Mouse (Mus musculus) frontal cortex, postnatal 10 days (tissue): ENCODE results near the gene Ss18l2.

Experiments used
- DNase-seq, 2 experiments: peaks; one replicate each; pipeline ENCODE4 v3.0.0; 2022; ENCODE audit warnings: low spot score in 2 of 2, mixed read lengths in 1 of 2

Ss18l2 gene

GRCm38 (mm10) chr9:121759091-121760081 lies 49.3 kb downstream of the Ss18l2 start, which contains the start of gene Zfp651:
Zfp651 (plus strand) TSS chr9:121759330.
- DNase-seq: peak in 1 of 2 experiments; percentile 78

- peak in 1 of 2 experiments; percentile 65 for DNase-seq
These were observed 50.4 kb downstream of the Ss18l2 start for GRCm38 (mm10) chr9:121760271-121761090.

- DNase-seq: peak in 1 of 2 experiments; percentile 5
These were observed 51.0 kb downstream of the Ss18l2 start for GRCm38 (mm10) chr9:121761091-121761665.

GRCm38 (mm10) chr9:121761787-121762186 lies 51.7 kb downstream of the Ss18l2 start:
- DNase-seq: no peak

GRCm38 (mm10) chr9:121762248-121762647 lies 52.1 kb downstream of the Ss18l2 start:
- peak in 1 of 2 experiments; percentile 19 for DNase-seq

GRCm38 (mm10) chr9:121762761-121763160 lies 52.6 kb downstream of the Ss18l2 start:
- DNase-seq: peak in 1 of 2 experiments; percentile 17
